Mouse (Mus musculus): Measurements from ENCODE around the gene Neurl2. TPM values are rescaled to one million over a fixed set of nuclear protein-coding genes. Genes with fewer than 3 reads are reported as not detected.
A peak's percentile ranks its signal among the peaks of the same experiment; 100 is the strongest.
"Not testable (repeated sequence)": the region's sequence is repeated elsewhere in the genome, so short reads cannot be mapped to it uniquely, and the experiment has no call there.

Neurl2 gene
- total RNA-seq, 4 experiments from 2014 or later, result 0.90 to 4.9 (median 3.1) TPM

GRCm38 (mm10) chr2:164815821-164816220, 17.4 kb downstream of the Neurl2 start:
- no peak for DNase-seq

- no peak for DNase-seq
These were observed 17.9 kb downstream of the Neurl2 start for GRCm38 (mm10) chr2:164815348-164815747.

GRCm38 (mm10) chr2:164813557-164813956, 19.7 kb downstream of the Neurl2 start:
- no peak for DNase-seq

DNA sequence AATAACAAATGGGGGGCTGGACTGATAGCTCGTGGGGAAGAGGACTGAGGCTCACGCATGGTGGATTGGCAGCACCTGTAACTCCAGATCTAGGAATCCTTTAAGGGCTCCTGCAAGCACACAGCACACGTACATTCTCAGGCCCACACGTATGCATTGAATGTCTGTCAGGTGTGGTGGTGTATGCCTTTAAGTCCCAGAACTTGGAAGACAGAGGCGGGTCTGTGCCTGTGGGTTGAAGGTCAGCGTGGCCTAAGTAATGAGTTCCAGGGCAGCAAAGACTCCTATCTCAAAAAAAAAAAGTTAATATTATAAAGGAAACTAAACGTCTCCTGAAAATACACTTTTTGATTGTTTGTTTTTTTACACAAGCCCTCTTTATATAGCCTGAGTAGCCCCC, 26.6 kb downstream of the Neurl2 start:
- no peak for DNase-seq

GRCm38 (mm10) chr2:164805332-164805718, 27.9 kb downstream of the Neurl2 start:
- DNase-seq, result no peak

DNA sequence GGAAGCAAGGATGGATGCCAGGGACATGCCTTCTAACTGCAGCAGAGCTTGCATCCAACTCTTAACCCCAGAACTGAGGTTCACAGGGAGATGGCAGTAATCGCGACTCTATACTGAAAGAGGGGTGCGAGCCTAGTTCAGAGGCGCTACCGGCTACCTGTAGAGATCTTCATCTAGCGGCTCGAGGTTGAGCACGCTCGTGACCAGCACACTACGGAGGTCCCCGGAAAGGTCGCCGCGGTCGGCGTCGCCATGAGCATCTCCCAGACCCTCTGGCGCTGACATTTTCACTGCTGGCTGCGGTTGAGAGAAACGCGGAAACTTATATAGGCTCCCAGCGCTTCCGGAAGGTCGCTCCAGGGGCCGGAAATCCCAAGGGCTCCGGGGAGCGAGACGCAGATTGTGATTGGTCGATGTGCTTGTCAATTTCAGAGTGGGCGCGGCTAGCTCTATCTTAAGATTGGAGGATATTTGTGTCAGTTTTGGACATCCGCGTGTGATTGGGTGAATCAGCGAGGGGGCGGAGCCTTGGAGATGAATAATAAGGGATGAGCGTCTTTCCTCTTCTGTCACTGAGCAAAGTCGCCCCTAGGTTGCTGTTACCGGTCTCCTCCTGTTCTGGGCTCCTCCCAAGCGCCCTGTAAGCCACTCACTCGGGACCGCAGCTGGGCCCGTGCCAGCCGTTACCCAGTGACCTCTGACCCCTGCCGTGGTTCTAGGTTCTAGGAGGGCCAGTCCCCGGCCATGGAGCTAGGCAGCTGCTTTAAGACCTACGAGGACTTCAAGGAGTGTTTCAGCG, 28.5 kb downstream of the Neurl2 start, which contains the start of the genes Acot8 and Zswim3:
Gene Acot8 (minus strand): TSS at position 350 of the 799 bp plus-strand sequence.
Gene Zswim3 (plus strand): TSS at position 566 of the 799 bp plus-strand sequence.
- DNase-seq, result peak; percentile 98

DNA sequence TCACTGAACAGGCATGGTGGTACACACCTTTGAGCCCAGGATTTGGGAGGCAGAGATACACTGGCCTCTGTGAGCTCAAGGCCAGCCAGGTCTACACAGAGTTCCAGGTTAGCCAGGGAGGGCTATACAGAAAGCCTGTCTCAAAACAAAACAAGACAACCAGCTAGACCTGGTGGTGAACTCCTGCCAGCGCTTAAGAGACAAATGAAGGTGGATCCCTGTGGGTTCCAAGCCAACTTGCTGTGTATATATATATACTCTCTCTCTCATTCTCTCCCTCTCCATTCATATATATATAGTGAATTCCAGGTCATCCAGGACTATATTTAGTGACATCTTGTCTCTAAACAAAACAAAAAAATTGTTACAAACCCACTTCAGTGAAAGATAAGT, 29.3 kb downstream of the Neurl2 start:
- DNase-seq, result no peak

- DNase-seq, result no peak
These were observed 29.9 kb downstream of the Neurl2 start for GRCm38 (mm10) chr2:164803201-164803920.

DNA sequence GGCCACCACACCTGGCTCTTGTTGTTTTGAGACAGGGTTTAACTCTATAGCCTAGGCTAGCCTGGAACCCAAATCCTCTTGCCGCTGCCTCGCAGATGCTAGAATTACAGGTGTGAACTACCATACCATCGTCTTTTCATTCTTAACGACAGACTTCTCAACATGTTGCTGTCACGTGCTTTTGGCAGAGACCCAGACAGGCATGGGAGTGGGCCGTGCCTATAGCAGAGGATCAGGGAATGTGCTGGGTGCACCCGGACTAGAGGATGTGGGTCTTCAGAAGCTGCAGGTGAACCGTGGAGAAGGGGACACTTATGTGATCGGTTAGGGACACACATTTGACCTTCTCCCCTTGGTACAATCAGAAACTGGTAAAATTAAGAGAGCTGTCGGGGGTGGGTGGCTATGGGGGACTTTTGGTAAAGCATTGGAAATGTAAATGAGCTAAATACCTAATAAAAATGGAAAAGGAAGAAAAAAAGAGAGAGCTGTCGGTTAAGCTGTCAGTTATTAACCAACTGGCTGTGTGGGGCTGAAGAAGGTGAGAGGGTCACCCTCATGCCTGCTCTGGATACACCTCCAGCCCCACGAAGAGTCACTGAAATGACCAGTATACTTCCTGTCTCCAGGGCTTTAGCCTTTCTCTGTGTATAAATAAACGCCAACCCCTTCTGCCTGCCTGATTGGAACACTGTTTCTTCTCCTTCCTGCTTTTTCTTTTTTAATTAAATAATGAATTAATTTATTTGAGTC, 32.8 kb downstream of the Neurl2 start:
- DNase-seq, result no peak

GRCm38 (mm10) chr2:164798554-164798953, 34.7 kb downstream of the Neurl2 start:
- not testable (repeated sequence) for DNase-seq

DNA sequence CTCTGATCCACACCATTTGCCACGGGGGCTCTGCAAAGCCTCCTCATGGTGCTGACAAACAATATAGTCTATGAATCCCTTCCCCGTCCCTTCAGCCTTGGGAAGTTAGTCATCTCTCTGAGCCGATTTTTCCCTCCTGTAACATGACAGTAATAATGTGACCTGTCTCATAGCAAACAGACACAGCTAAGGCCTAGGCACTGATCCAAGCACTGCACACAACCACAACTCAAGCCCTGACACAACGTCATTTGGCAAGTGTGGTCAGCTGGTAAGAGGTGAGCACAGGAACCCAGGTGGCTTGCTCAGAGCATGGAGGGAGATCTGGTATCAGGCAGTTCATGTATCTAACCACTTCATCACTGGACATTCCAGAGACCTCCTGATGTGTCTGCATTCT, 37.4 kb downstream of the Neurl2 start:
- no peak for DNase-seq

GRCm38 (mm10) chr2:164794293-164794692, 39.0 kb downstream of the Neurl2 start:
- DNase-seq, result peak; percentile 87

GRCm38 (mm10) chr2:164793772-164794171, 39.5 kb downstream of the Neurl2 start:
- DNase-seq, result no peak

DNA sequence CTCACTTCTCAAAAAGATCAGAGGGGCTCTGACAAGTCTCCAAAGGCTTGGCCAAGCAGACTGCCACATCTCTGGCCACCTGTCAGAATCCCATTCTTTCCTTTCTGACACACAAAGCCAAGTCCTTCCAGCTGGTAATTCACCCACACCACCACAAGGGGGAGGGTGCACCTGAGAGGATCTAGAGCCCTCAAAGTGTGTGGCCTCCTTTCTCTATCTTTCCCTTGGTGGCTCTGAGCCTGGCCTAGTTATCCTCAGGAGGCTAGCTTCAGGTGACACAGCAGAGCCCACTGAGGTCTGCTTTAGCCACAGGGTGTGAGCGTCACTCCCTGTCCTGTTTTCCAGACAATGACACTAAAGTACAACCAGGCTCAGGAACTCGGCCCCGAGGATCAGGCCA, 40.0 kb downstream of the Neurl2 start:
- no peak for DNase-seq

DNA sequence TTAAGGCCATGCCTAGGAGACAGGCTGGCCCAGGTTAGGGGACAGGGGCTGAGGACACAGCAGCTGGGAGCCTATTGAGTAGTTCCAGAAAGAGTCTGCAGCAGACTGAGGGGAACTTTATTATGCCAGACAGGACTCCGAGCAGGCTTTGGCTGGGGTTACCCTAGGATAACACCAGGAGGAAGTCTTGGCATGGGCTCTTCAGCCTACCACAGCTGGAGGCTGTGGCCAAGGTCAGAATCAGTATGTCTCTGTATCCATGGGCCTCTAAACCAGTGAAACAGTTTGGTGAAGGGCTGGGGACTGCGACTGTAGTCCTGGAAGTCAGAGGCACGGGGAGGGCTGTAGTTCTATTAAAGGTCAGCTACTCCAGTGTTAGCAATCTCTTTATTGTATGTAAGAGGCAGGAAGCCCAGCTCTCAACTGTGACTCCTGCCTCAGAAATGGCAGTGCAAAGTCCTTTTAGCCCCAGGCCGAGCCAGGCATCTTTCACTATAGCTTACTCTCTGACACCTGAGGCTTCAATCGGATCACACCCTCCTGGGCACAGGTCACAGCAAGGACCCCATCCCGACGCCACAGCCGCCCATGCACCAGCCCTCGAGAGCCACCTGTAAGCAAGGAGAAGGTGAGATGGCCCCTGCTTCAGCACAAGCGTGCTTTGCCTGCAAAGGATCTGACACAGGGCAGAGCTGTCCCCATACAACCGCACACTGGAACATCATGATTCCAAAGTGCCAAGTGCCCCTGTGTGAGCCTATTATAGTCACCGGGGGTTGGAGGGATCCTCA, 40.7 kb downstream of the Neurl2 start:
- no peak for DNase-seq

DNA sequence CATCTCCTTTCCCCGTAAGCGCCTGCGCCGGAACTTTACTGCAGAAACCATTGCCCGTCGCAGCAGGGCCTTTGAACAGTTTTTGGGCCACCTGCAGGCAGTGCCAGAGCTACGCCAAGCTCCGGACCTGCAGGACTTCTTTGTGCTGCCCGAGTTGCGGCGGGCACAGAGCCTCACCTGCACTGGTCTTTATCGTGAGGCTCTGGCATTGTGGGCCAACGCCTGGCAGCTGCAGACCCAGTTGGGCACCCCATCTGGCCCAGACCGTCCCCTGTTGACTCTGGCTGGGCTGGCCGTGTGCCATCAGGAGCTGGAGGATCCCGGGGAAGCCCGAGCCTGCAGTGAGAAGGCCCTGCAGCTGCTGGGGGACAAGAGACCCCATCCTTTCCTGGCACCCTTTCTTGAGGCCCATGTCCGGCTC, 41.4 kb downstream of the Neurl2 start:
- no peak for DNase-seq

DNA sequence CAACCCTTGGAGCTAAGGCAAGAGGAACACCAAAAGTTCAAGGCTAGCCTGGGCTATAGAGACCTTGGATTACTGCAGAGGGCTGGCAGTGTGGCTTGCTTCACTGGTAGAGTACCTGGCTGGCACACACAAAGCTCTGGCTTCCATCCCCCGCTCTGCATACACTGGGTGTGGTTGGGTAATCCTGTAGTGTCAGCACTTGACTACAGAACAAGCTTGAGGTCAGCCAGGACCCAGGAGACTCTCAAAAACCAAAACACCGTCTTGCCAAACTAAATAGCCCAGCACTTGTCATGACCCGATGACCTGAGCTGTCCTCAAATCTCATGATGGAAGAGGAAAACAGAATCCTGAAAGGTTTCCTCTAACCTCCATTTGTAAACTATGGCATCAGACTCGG, 42.8 kb downstream of the Neurl2 start:
- no peak for DNase-seq

DNA sequence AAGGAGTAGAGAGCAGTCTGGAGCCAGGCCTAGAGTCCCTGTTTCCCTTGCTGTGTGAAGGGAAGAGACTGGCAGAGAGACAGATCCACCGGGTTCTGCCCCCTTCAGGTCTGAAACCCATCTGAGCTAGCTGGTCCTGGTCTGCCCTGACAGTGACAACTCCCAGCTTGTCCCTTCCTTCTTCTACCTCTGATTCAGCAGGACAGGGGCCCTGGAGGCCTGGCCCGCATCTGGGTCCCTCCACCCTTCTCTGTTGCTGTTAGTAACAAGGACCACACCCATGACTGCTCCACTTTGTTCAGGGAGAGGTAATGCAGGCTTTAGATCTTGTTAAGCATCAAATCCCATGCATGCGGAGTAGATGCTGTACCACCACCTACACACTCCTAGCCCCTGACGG, 44.8 kb downstream of the Neurl2 start:
- DNase-seq, result no peak

GRCm38 (mm10) chr2:164787779-164788178, 45.5 kb downstream of the Neurl2 start:
- DNase-seq, result no peak

DNA sequence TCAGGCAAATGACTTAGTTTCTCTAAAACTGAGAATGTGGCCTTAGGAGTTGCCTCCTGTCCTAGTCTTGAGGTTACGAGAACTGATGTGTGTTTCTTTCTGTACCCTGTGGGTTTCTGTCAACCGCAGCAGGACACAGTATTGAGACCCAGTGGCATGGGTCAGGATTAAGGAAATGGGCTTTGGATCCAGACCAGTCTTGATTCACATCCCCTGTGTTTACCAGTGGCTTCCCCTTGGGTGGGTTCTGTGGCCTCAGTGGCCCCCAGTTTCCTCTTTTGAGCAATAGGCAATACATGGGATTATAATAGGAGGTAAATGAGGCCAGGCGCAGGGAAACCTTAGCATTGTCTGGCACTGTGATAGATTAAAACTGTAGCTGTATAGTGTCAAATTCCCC, 46.2 kb downstream of the Neurl2 start:
- no peak for DNase-seq

GRCm38 (mm10) chr2:164786388-164786885, 46.8 kb downstream of the Neurl2 start:
- no peak for DNase-seq
